Mouse (Mus musculus): ENCODE results near the gene Gm5916.

Gene Gm5916

GRCm38 (mm10) chr9:36128679-36129078 is at the start of gene Gm5916:
Gene Gm5916 (minus strand): TSS chr9:36128779.
- no peak for DNase-seq (ENCODE audit: low read depth)
